Mouse (Mus musculus): ENCODE results near the gene Kcnj12. TPM values are rescaled to one million over a fixed set of nuclear protein-coding genes. Genes with fewer than 3 reads are reported as not detected.

The Kcnj12 gene
- polyA plus RNA-seq, 1 experiment = 7.3 TPM

- TF ChIP-seq CTCF (IDR thresholded peaks at IDR 0.05; ENCODE audit: borderline replicate concordance, extremely low read depth, insufficient read depth, insufficient read length) (no peak), POLR2A (IDR thresholded peaks at IDR 0.05; ENCODE audit: borderline replicate concordance, extremely low read depth, insufficient read depth, insufficient read length, poor library complexity, severe bottlenecking) (no peak)
- DNase-seq (ENCODE audit: low read depth) = no peak
These were observed 18.3 kb upstream of the Kcnj12 start for GRCm38 (mm10) chr11:61004046-61004445.

GRCm38 (mm10) chr11:61004781-61005180 lies 17.6 kb upstream of the Kcnj12 start:
- no peak for DNase-seq (ENCODE audit: low read depth)
- TF ChIP-seq CTCF (IDR thresholded peaks at IDR 0.05; ENCODE audit: borderline replicate concordance, extremely low read depth, insufficient read depth, insufficient read length) (no peak), POLR2A (IDR thresholded peaks at IDR 0.05; ENCODE audit: borderline replicate concordance, extremely low read depth, insufficient read depth, insufficient read length, poor library complexity, severe bottlenecking) (no peak)

- no peak for DNase-seq (ENCODE audit: low read depth)
- TF ChIP-seq POLR2A (IDR thresholded peaks at IDR 0.05; ENCODE audit: borderline replicate concordance, extremely low read depth, insufficient read depth, insufficient read length, poor library complexity, severe bottlenecking) (no peak), CTCF (IDR thresholded peaks at IDR 0.05; ENCODE audit: borderline replicate concordance, extremely low read depth, insufficient read depth, insufficient read length) (no peak)
These were observed 17.0 kb upstream of the Kcnj12 start for GRCm38 (mm10) chr11:61005345-61005744.

GRCm38 (mm10) chr11:61011736-61012294 lies 10.5 kb upstream of the Kcnj12 start:
- peak; percentile 22 for DNase-seq (ENCODE audit: low read depth)
- TF ChIP-seq POLR2A (IDR thresholded peaks at IDR 0.05; ENCODE audit: borderline replicate concordance, extremely low read depth, insufficient read depth, insufficient read length, poor library complexity, severe bottlenecking) (no peak), CTCF (IDR thresholded peaks at IDR 0.05; ENCODE audit: borderline replicate concordance, extremely low read depth, insufficient read depth, insufficient read length) (no peak)

- no peak for TF ChIP-seq CTCF (IDR thresholded peaks at IDR 0.05; ENCODE audit: borderline replicate concordance, extremely low read depth, insufficient read depth, insufficient read length)
- TF ChIP-seq POLR2A (IDR thresholded peaks at IDR 0.05; ENCODE audit: borderline replicate concordance, extremely low read depth, insufficient read depth, insufficient read length, poor library complexity, severe bottlenecking) = no peak
- no peak for DNase-seq (ENCODE audit: low read depth)
These were observed 5.4 kb upstream of the Kcnj12 start for GRCm38 (mm10) chr11:61016866-61017398.

- TF ChIP-seq POLR2A (IDR thresholded peaks at IDR 0.05; ENCODE audit: borderline replicate concordance, extremely low read depth, insufficient read depth, insufficient read length, poor library complexity, severe bottlenecking) = no peak
- TF ChIP-seq CTCF (IDR thresholded peaks at IDR 0.05; ENCODE audit: borderline replicate concordance, extremely low read depth, insufficient read depth, insufficient read length) = no peak
- no peak for DNase-seq (ENCODE audit: low read depth)
These were observed 1.2 kb upstream of the Kcnj12 start for GRCm38 (mm10) chr11:61021129-61021528.

- TF ChIP-seq POLR2A (IDR thresholded peaks at IDR 0.05; ENCODE audit: borderline replicate concordance, extremely low read depth, insufficient read depth, insufficient read length, poor library complexity, severe bottlenecking) = 0 out of 2 replicates have a peak, but pooled peaks have one; percentile 7
- no peak for TF ChIP-seq CTCF (IDR thresholded peaks at IDR 0.05; ENCODE audit: borderline replicate concordance, extremely low read depth, insufficient read depth, insufficient read length)
These were observed 451 bp upstream of the Kcnj12 start for GRCm38 (mm10) chr11:61021676-61022549.

GRCm38 (mm10) chr11:61023416-61024200 lies 1.2 kb downstream of the Kcnj12 start:
- no peak for DNase-seq (ENCODE audit: low read depth)

More at GRCm38 (mm10) chr11:61021676-61022549, 451 bp upstream of the Kcnj12 start:
- DNase-seq (ENCODE audit: low read depth) = peak; percentile 53

GRCm38 (mm10) chr11:61024388-61024787 lies 2.0 kb downstream of the Kcnj12 start:
- no peak for TF ChIP-seq POLR2A (IDR thresholded peaks at IDR 0.05; ENCODE audit: borderline replicate concordance, extremely low read depth, insufficient read depth, insufficient read length, poor library complexity, severe bottlenecking)
- no peak for TF ChIP-seq CTCF (IDR thresholded peaks at IDR 0.05; ENCODE audit: borderline replicate concordance, extremely low read depth, insufficient read depth, insufficient read length)
- DNase-seq (ENCODE audit: low read depth) = no peak

More at GRCm38 (mm10) chr11:61023416-61024200, 1.2 kb downstream of the Kcnj12 start:
- TF ChIP-seq CTCF (IDR thresholded peaks at IDR 0.05; ENCODE audit: borderline replicate concordance, extremely low read depth, insufficient read depth, insufficient read length) = no peak
- no peak for TF ChIP-seq POLR2A (IDR thresholded peaks at IDR 0.05; ENCODE audit: borderline replicate concordance, extremely low read depth, insufficient read depth, insufficient read length, poor library complexity, severe bottlenecking)

GRCm38 (mm10) chr11:61024996-61025395 lies 2.6 kb downstream of the Kcnj12 start:
- TF ChIP-seq CTCF (IDR thresholded peaks at IDR 0.05; ENCODE audit: borderline replicate concordance, extremely low read depth, insufficient read depth, insufficient read length) = no peak
- no peak for TF ChIP-seq POLR2A (IDR thresholded peaks at IDR 0.05; ENCODE audit: borderline replicate concordance, extremely low read depth, insufficient read depth, insufficient read length, poor library complexity, severe bottlenecking)
- DNase-seq (ENCODE audit: low read depth) = peak; percentile 73

- no peak for DNase-seq (ENCODE audit: low read depth)
- no peak for TF ChIP-seq CTCF (IDR thresholded peaks at IDR 0.05; ENCODE audit: borderline replicate concordance, extremely low read depth, insufficient read depth, insufficient read length)
- no peak for TF ChIP-seq POLR2A (IDR thresholded peaks at IDR 0.05; ENCODE audit: borderline replicate concordance, extremely low read depth, insufficient read depth, insufficient read length, poor library complexity, severe bottlenecking)
These were observed 3.2 kb downstream of the Kcnj12 start for GRCm38 (mm10) chr11:61025594-61025993.

Measured in brain, embryonic 14.5 days (tissue).